Mouse (Mus musculus) forebrain, embryonic 10.5 days (tissue): Measurements from ENCODE around the gene Stat5b. TPM values are rescaled to one million over a fixed set of nuclear protein-coding genes. Genes with fewer than 3 reads are reported as not detected.
A peak's percentile ranks its signal among the peaks of the same experiment; 100 is the strongest.

Source experiments
- DNase-seq: peaks from one replicate; pipeline ENCODE4 v3.0.0-alpha.2; 2017; ENCODE audit warnings: low spot score; ENCODE audit errors: extremely low spot score
- H3K27ac ChIP-seq: fragments of 300-500 bp; sonication (generic); 2 replicates; pipeline ENCODE4 v1.5.1; 2016; ENCODE audit warnings: mild to moderate bottlenecking
- H3K27me3 ChIP-seq: fragments of 300-500 bp; sonication (generic); 2 replicates; pipeline ENCODE4 v1.6.1; 2016; ENCODE audit warnings: mild to moderate bottlenecking; ENCODE audit not compliant: poor library complexity, severe bottlenecking
- H3K36me3 ChIP-seq: fragments of 300-500 bp; sonication (generic); replicated peaks from 2 replicates; pipeline ENCODE4 v1.6.1; 2016; ENCODE audit warnings: mild to moderate bottlenecking, moderate library complexity
- H3K4me1 ChIP-seq: fragments of 300-500 bp; sonication (generic); 2 replicates; pipeline ENCODE4 v1.6.1; 2016
- H3K4me3 ChIP-seq: fragments of 300-500 bp; sonication (generic); 2 replicates; pipeline ENCODE4 v1.5.1; 2016; ENCODE audit warnings: mild to moderate bottlenecking, moderate library complexity
- H3K9me3 ChIP-seq: fragments of 300-500 bp; sonication (generic); 2 replicates; pipeline ENCODE4 v1.6.1; 2016; ENCODE audit warnings: mild to moderate bottlenecking, moderate library complexity
- WGBS: fragments of 180-500 bp; shearing (Covaris S2); methylation state at CpG from one replicate; pipeline ENCODE4 v1.1.7; 2016; 5-methylcytosine and 5-hydroxymethylcytosine counted together
- polyA plus RNA-seq: library from polyadenylated mRNA; unstranded; fragments of >200 nt; fragmentation: Nextera tagmentation; extraction: Ambion mirVana; gene quantifications from 2 replicates; pipeline ENCODE4 v1.2.1, GENCODE M21; 2016

Stat5b gene
- polyA plus RNA-seq, 1 experiment from 2014 or later: 14.9 TPM

DNA sequence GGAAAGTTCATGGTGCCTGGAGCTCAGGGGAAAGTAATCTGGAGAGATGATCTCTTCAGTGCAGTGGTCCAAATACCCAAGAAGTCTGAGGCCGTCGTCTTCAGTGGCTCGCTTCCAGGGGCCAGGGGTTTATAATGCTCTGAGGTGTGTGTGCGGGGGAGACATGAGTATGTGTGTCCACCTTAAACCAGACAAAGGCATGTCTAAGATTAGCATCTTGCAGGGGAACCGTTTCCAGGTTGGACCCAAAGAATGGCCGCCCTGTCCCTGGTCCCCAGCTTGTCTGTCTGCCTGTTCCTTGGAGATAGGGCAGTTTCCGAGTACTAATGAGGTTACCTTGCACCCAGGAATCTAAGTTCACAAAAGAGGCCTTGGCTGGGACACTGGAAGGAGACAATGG, 87.7 kb downstream of the Stat5b start, which contains the start of gene Hcrt:
Gene Hcrt (minus strand): TSS at position 101 of the 400 bp plus-strand sequence.
- Histone ChIP-seq H3K27ac (peak within 1 kb of the TSS; percentile 69), H3K4me1 (peaks cover 32% of the 10 kb centered on the region), H3K36me3 (no peaks in the 10 kb centered on the region), H3K4me3 (peak within 1 kb of the TSS; percentile 55), H3K9me3 (no peaks in the 10 kb centered on the region), H3K27me3 (peaks cover 51% of the 10 kb centered on the region)
- no peak for DNase-seq
- 90% methylated on average over 7 of the region's 7 CpGs for WGBS

- Histone ChIP-seq H3K36me3 (no peaks in the 10 kb centered on the region), H3K9me3 (no peaks in the 10 kb centered on the region), H3K27ac (peak overlapping the region; percentile 69), H3K4me3 (peak overlapping the region; percentile 55), H3K4me1 (peaks cover 32% of the 10 kb centered on the region), H3K27me3 (peaks cover 59% of the 10 kb centered on the region)
- DNase-seq: peak; percentile 92
- under 1% methylated on average over 27 of the region's 27 CpGs for WGBS
Measured at GRCm38 (mm10) chr11:100761547-100762045, 88.9 kb downstream of the Stat5b start.

DNA sequence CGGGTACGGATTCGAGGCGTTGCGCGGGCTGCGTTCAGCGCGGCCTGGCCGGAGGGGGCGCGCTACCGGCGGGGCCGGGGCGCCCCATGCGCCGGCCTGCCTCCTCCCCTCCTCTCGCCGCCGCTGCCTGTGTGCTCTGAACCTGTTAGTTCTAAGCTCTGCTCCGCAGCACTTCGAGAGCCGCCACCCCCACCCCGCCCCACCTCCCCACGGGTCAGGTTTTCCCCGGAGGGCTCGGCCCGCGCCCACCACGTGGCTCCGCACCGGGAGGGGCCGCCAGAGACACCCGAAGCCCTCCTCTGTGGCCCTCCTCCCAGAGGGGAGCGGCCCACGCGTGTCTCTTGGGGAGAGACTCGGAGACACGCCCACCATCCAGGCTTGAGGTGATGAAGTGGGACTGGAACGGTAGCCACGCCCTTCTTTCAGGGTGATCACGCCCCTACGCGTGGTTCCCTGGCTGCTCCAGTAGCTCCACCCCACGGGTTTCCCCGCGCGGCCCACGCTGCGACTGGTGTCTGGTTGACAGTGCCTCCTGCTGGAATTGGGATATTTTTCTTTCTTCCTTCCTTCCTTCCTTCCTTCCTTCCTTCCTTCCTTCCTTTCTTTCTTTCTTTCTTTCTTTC, 90.8 kb downstream of the Stat5b start, which contains the start of gene Kcnh4:
Gene Kcnh4 (minus strand): TSS at position 332 of the 623 bp plus-strand sequence.
- H3K36me3 ChIP-seq: no peaks in the 10 kb centered on the region
- WGBS: under 1% methylated on average over 51 of the region's 51 CpGs
- no peaks in the 10 kb centered on the region for H3K9me3 ChIP-seq
- peaks cover 59% of the 10 kb centered on the region for H3K27me3 ChIP-seq
- peaks cover 32% of the 10 kb centered on the region for H3K4me1 ChIP-seq
- peak within 1 kb of the TSS; percentile 60 for H3K4me3 ChIP-seq
- H3K27ac ChIP-seq: peak within 1 kb of the TSS; percentile 73
- DNase-seq: peak; percentile 30

- peak overlapping the region; percentile 60 for H3K4me3 ChIP-seq
- H3K36me3 ChIP-seq: no peaks in the 10 kb centered on the region
- WGBS: under 1% methylated on average over 35 of the region's 35 CpGs
- peak overlapping the region; percentile 73 for H3K27ac ChIP-seq
- peaks cover 59% of the 10 kb centered on the region for H3K27me3 ChIP-seq
- peaks cover 32% of the 10 kb centered on the region for H3K4me1 ChIP-seq
- peak; percentile 78 for DNase-seq
- no peaks in the 10 kb centered on the region for H3K9me3 ChIP-seq
Measured at GRCm38 (mm10) chr11:100758707-100759610, 91.6 kb downstream of the Stat5b start.

- no peak overlapping the region for H3K27ac ChIP-seq
- H3K27me3 ChIP-seq: peaks cover 50% of the 10 kb centered on the region
- H3K4me1 ChIP-seq: peaks cover 32% of the 10 kb centered on the region
- 88% methylated on average over 12 of the region's 12 CpGs for WGBS
- no peaks in the 10 kb centered on the region for H3K36me3 ChIP-seq
- no peak overlapping the region for H3K4me3 ChIP-seq
- H3K9me3 ChIP-seq: no peaks in the 10 kb centered on the region
- no peak for DNase-seq
Measured at GRCm38 (mm10) chr11:100757566-100757965, 93.0 kb downstream of the Stat5b start.

- H3K9me3 ChIP-seq: no peaks in the 10 kb centered on the region
- 79% methylated on average over 6 of the region's 6 CpGs for WGBS
- DNase-seq: no peak
- H3K27me3 ChIP-seq: peaks cover 46% of the 10 kb centered on the region
- H3K4me3 ChIP-seq: no peak overlapping the region
- H3K27ac ChIP-seq: no peak overlapping the region
- no peaks in the 10 kb centered on the region for H3K36me3 ChIP-seq
- H3K4me1 ChIP-seq: peaks cover 27% of the 10 kb centered on the region
Measured at GRCm38 (mm10) chr11:100756476-100756875, 94.0 kb downstream of the Stat5b start.

GRCm38 (mm10) chr11:100754693-100755057, 95.8 kb downstream of the Stat5b start:
- Histone ChIP-seq H3K9me3 (no peaks in the 10 kb centered on the region), H3K4me1 (peaks cover 17% of the 10 kb centered on the region), H3K4me3 (no peak overlapping the region), H3K27ac (no peak overlapping the region), H3K27me3 (peaks cover 44% of the 10 kb centered on the region), H3K36me3 (no peaks in the 10 kb centered on the region)
- no peak for DNase-seq
- 90% methylated on average over 3 of the region's 3 CpGs for WGBS

- whole genome bisulfite sequencing: 90% methylated on average over 12 of the region's 12 CpGs
- DNase-seq: no peak
- peaks cover 12% of the 10 kb centered on the region for H3K4me1 ChIP-seq
- peaks cover 44% of the 10 kb centered on the region for H3K27me3 ChIP-seq
- H3K4me3 ChIP-seq: no peak overlapping the region
- no peaks in the 10 kb centered on the region for H3K9me3 ChIP-seq
- no peak overlapping the region for H3K27ac ChIP-seq
- H3K36me3 ChIP-seq: no peaks in the 10 kb centered on the region
Measured at GRCm38 (mm10) chr11:100754021-100754692, 96.4 kb downstream of the Stat5b start.

GRCm38 (mm10) chr11:100752294-100752693, 98.2 kb downstream of the Stat5b start:
- H3K4me1 ChIP-seq: peaks cover 4% of the 10 kb centered on the region; the same call in 1 of the 2 replicates
- no peaks in the 10 kb centered on the region for H3K36me3 ChIP-seq
- H3K4me3 ChIP-seq: no peak overlapping the region
- no peak overlapping the region for H3K27ac ChIP-seq
- peaks cover 32% of the 10 kb centered on the region for H3K27me3 ChIP-seq
- WGBS: 46% methylated on average over 10 of the region's 10 CpGs
- DNase-seq: no peak
- H3K9me3 ChIP-seq: no peaks in the 10 kb centered on the region

DNA sequence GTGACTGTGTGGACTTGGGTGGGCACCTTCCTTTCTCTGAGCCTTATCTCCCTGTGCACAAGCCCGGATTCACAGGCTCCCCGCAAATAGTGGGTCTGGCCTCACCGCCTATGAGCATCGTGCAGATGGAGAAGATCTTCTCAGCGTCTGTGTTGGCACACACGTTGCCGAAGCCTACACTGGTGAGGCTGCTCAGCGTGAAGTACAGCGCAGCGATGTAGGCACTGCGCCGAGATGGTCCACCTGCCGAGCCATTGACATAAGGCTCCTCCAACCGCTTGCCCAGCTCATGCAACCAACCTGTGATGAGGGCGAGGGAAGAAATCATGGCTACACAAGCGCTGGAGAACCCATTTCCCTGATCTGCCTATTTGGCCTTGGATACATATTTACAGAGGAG, 100.4 kb downstream of the Stat5b start:
- 90% methylated on average over 16 of the region's 16 CpGs for WGBS
- no peaks in the 10 kb centered on the region for H3K36me3 ChIP-seq
- H3K4me3 ChIP-seq: no peak overlapping the region
- peaks cover 29% of the 10 kb centered on the region for H3K27me3 ChIP-seq
- no peaks in the 10 kb centered on the region for H3K9me3 ChIP-seq
- peaks cover 9% of the 10 kb centered on the region for H3K4me1 ChIP-seq
- no peak overlapping the region for H3K27ac ChIP-seq
- DNase-seq: no peak

GRCm38 (mm10) chr11:100749469-100749868, 101.1 kb downstream of the Stat5b start:
- WGBS: 56% methylated on average over 25 of the region's 25 CpGs
- no peak overlapping the region for H3K27ac ChIP-seq
- peaks cover 9% of the 10 kb centered on the region for H3K4me1 ChIP-seq
- no peaks in the 10 kb centered on the region for H3K9me3 ChIP-seq
- no peaks in the 10 kb centered on the region for H3K36me3 ChIP-seq
- peaks cover 29% of the 10 kb centered on the region for H3K27me3 ChIP-seq
- H3K4me3 ChIP-seq: no peak overlapping the region
- no peak for DNase-seq

DNA sequence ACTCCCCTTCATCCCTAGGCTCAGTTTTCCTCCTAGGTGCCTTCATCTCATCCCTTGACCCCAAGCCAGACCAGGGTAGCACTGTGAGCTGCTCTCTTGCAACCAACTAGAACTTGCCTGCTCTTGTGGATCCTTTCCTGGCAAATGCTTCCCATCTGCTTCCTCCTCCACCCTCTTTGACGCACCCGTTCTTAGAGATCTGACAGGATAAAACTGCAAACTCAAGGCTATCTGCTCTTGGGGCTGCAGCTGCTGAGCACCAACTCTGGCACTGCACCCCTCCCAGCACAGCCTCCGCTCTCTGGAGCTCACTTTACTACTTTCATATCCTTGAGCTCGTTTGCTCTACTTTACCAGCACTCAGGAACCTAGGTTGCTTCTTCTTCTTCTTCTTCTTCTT, 101.9 kb downstream of the Stat5b start:
- WGBS: 90% methylated on average over 4 of the region's 4 CpGs
- no peak overlapping the region for H3K4me3 ChIP-seq
- DNase-seq: no peak

More for the DNA sequence above, 101.9 kb downstream of the Stat5b start:
- Histone ChIP-seq H3K36me3 (no peaks in the 10 kb centered on the region), H3K27ac (no peak overlapping the region), H3K27me3 (peaks cover 29% of the 10 kb centered on the region), H3K4me1 (peaks cover 9% of the 10 kb centered on the region), H3K9me3 (no peaks in the 10 kb centered on the region)
